Mouse (Mus musculus): ENCODE data around the gene Crtac1. TPM values are rescaled to one million over a fixed set of nuclear protein-coding genes. Genes with fewer than 3 reads are reported as not detected.

The Crtac1 gene
- total and polyA plus RNA-seq, 2 experiments from 2014 or later, result 31.3 to 53.1 TPM

- WGBS, result 58% methylated on average over 12 of the region's 12 CpGs
- ATAC-seq, result no peak
These were observed 128.3 kb downstream of the Crtac1 start for GRCm38 (mm10) chr19:42303210-42303813.

GRCm38 (mm10) chr19:42293216-42293615 lies 138.4 kb downstream of the Crtac1 start:
- Histone ChIP-seq H3K9me3 (ENCODE audit: low read length) (no peaks in the 10 kb centered on the region), H3K4me2 (ENCODE audit: low read depth, low read length) (no peak overlapping the region), H3K4me3 (ENCODE audit: low read length) (no peak overlapping the region), H3K9ac (replicated peaks; ENCODE audit: low read length) (no peak overlapping the region), H3K27ac (no peak overlapping the region), H3K27me3 (ENCODE audit: insufficient read depth, low read length) (no peaks in the 10 kb centered on the region), H3K36me3 (ENCODE audit: insufficient read depth, low read length) (no peaks in the 10 kb centered on the region), H3K4me1 (ENCODE audit: insufficient read depth, low read length) (no peaks in the 10 kb centered on the region)
- TF ChIP-seq CTCF (IDR thresholded peaks at IDR 0.05; ENCODE audit: low read depth), result no peak
- DNase-seq (ENCODE audit: low spot score), result no peak
- no peak for ATAC-seq
- WGBS, result 45% methylated on average over 6 of the region's 6 CpGs

More at GRCm38 (mm10) chr19:42303210-42303813, 128.3 kb downstream of the Crtac1 start:
- no peaks in the 10 kb centered on the region for H3K27me3 ChIP-seq (ENCODE audit: insufficient read depth, low read length)
- H3K4me1 ChIP-seq (ENCODE audit: insufficient read depth, low read length), result no peaks in the 10 kb centered on the region
- no peak for TF ChIP-seq CTCF (IDR thresholded peaks at IDR 0.05; ENCODE audit: low read depth)
- no peaks in the 10 kb centered on the region for H3K36me3 ChIP-seq (ENCODE audit: insufficient read depth, low read length)
- DNase-seq (ENCODE audit: low spot score), result no peak
- H3K9ac ChIP-seq (replicated peaks; ENCODE audit: low read length), result no peak overlapping the region
- H3K9me3 ChIP-seq (ENCODE audit: low read length), result no peaks in the 10 kb centered on the region
- H3K27ac ChIP-seq, result no peak overlapping the region
- no peak overlapping the region for H3K4me2 ChIP-seq (ENCODE audit: low read depth, low read length)
- H3K4me3 ChIP-seq (ENCODE audit: low read length), result no peak overlapping the region

DNA sequence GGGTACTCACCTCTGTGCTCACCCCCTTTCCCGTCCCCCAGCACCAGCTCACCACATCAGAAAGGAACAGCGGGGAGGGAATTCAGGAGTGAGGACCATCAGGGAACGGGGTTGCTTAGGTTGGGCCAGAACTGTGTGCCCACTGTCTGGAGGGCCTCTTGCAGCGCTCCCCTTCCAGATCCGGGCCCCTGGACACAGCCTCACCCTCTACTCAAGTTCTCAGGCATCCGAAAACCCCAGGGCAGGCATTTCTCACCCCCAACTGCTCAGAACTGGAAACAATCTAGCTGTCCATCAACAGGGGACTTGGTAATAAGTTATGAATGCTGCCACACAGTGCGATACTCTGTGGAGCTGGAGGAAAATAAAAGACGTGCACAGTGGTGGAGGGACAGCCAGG lies 139.5 kb downstream of the Crtac1 start:
- Histone ChIP-seq H3K4me2 (ENCODE audit: low read depth, low read length) (no peak overlapping the region), H3K27ac (no peak overlapping the region), H3K27me3 (ENCODE audit: insufficient read depth, low read length) (no peaks in the 10 kb centered on the region), H3K9me3 (ENCODE audit: low read length) (no peaks in the 10 kb centered on the region), H3K36me3 (ENCODE audit: insufficient read depth, low read length) (no peaks in the 10 kb centered on the region), H3K4me1 (ENCODE audit: insufficient read depth, low read length) (no peaks in the 10 kb centered on the region), H3K9ac (replicated peaks; ENCODE audit: low read length) (no peak overlapping the region), H3K4me3 (ENCODE audit: low read length) (no peak overlapping the region)
- DNase-seq (ENCODE audit: low spot score) (no peak), ATAC-seq (peak; percentile 55; the same call in 1 of the 2 replicates)
- WGBS, result 24% methylated on average over 8 of the region's 8 CpGs
- no peak for TF ChIP-seq CTCF (IDR thresholded peaks at IDR 0.05; ENCODE audit: low read depth)

DNA sequence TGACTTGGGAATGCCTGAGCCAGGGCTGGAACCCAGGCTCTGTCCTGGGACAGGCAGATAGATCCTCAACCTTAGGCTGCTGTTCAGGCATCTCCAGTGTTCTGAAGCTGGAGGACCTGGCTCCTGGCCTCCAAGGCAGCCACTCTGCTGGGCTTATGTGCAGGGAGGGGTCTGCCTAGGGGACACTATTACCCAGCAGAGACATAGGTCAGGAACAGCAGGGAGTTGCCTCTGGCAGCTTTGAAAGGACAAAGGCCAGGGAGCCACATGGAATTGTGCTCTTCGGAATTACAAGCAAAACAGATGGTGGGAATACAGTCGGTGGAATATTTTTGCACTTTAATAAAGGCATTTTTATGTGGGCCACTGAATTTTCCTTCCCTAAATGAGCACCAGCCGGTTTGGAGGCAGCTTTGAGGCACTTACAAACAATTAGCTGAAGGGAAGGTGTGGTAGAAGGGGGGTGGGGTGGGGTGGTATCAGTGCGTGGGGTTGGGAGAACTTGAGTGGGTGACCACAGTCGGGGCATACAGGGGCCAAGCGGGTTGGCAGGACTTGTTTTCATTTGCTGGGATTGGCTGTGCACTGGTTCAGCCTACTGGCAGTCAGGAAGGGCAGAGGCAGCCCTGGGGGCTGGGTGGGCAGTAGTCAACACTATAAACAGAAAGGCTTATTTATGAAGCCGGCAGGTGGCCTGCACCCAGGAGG lies 140.5 kb downstream of the Crtac1 start:
- 21% methylated on average over 7 of the region's 7 CpGs for WGBS
- Histone ChIP-seq H3K9ac (replicated peaks; ENCODE audit: low read length) (no peak overlapping the region), H3K9me3 (ENCODE audit: low read length) (no peaks in the 10 kb centered on the region), H3K4me2 (ENCODE audit: low read depth, low read length) (no peak overlapping the region), H3K36me3 (ENCODE audit: insufficient read depth, low read length) (no peaks in the 10 kb centered on the region), H3K4me3 (ENCODE audit: low read length) (no peak overlapping the region), H3K4me1 (ENCODE audit: insufficient read depth, low read length) (no peaks in the 10 kb centered on the region), H3K27me3 (ENCODE audit: insufficient read depth, low read length) (no peaks in the 10 kb centered on the region), H3K27ac (no peak overlapping the region)
- no peak for ATAC-seq
- DNase-seq (ENCODE audit: low spot score), result no peak
- no peak for TF ChIP-seq CTCF (IDR thresholded peaks at IDR 0.05; ENCODE audit: low read depth)

DNA sequence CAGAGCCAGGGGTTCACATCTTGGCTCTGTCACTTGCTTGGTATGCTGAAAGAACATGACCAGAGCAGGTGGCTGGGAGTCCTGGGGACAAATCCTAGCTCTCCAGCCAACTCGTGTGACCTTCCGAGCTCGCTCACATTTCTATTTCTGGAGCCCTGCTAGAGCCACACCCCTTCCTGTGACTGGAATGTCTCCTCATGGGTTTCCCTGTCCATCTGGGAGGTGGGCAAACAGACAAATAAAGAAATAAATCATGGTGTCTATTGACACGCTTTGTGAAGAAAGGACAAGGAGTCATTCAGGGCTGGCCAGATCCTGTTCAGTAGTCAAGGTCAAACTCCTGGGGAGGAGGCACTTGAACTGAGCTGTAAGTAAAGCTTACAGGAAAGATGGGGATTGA lies 143.2 kb downstream of the Crtac1 start:
- TF ChIP-seq CTCF (IDR thresholded peaks at IDR 0.05; ENCODE audit: low read depth), result no peak
- Histone ChIP-seq H3K36me3 (ENCODE audit: insufficient read depth, low read length) (no peaks in the 10 kb centered on the region), H3K27me3 (ENCODE audit: insufficient read depth, low read length) (no peaks in the 10 kb centered on the region), H3K9ac (replicated peaks; ENCODE audit: low read length) (no peak overlapping the region), H3K4me3 (ENCODE audit: low read length) (no peak overlapping the region), H3K4me1 (ENCODE audit: insufficient read depth, low read length) (no peaks in the 10 kb centered on the region), H3K4me2 (ENCODE audit: low read depth, low read length) (no peak overlapping the region), H3K9me3 (ENCODE audit: low read length) (no peaks in the 10 kb centered on the region), H3K27ac (no peak overlapping the region)
- no peak for DNase-seq (ENCODE audit: low spot score)
- ATAC-seq, result no peak
- 49% methylated on average over 4 of the region's 4 CpGs for WGBS

DNA sequence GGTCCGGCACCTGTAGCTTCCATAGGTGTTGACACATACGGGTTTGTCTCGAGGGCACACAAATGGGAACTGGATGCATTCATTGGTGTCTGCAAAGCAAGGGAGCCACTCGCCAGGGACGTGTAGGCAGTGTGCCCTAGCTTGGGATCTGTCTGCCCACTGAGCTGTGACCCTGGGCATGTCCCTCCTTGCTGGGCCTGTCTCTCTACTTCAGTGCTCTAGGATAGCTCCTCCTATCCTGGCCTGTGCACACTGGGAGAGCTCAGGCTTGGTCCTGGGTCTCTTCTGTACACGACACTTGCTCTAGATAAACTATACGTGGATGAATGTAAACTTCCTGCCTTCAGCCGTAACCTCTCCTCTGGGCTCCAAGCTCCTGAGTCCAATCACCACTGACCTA lies 147.4 kb downstream of the Crtac1 start:
- TF ChIP-seq CTCF (IDR thresholded peaks at IDR 0.05; ENCODE audit: low read depth), result no peak

DNA sequence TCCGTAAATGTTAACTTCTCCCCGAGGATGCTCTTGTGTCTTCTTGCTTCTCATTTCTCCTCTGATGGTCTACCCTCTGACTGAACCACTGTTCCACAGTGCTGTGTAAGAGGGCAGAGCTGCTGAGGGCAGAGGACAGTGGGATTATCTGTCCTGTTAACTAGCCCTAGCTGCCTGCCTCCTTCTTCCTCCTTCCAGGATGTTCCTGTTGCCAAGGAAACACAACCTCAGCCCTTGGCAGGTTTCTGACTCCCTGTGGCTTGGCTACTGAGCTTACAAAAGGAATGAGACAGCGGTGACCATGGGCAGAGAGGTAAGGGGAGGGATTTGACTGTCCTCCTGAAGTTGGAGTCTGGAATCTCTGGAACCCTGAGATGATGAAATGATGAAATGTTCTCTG lies 152.0 kb downstream of the Crtac1 start:
- H3K4me3 ChIP-seq (ENCODE audit: low read length), result no peak overlapping the region

More for the DNA sequence above, 147.4 kb downstream of the Crtac1 start:
- H3K4me2 ChIP-seq (ENCODE audit: low read depth, low read length), result no peak overlapping the region
- no peak overlapping the region for H3K4me3 ChIP-seq (ENCODE audit: low read length)
- DNase-seq (ENCODE audit: low spot score) (no peak), ATAC-seq (no peak)
- H3K4me1 ChIP-seq (ENCODE audit: insufficient read depth, low read length), result no peaks in the 10 kb centered on the region
- no peaks in the 10 kb centered on the region for H3K27me3 ChIP-seq (ENCODE audit: insufficient read depth, low read length)
- no peak overlapping the region for H3K9ac ChIP-seq (replicated peaks; ENCODE audit: low read length)
- no peaks in the 10 kb centered on the region for H3K36me3 ChIP-seq (ENCODE audit: insufficient read depth, low read length)
- 82% methylated on average over 8 of the region's 8 CpGs for WGBS
- no peaks in the 10 kb centered on the region for H3K9me3 ChIP-seq (ENCODE audit: low read length)
- H3K27ac ChIP-seq, result no peak overlapping the region

More for the DNA sequence above, 152.0 kb downstream of the Crtac1 start:
- Histone ChIP-seq H3K4me1 (ENCODE audit: insufficient read depth, low read length) (no peaks in the 10 kb centered on the region), H3K36me3 (ENCODE audit: insufficient read depth, low read length) (no peaks in the 10 kb centered on the region), H3K9me3 (ENCODE audit: low read length) (no peaks in the 10 kb centered on the region), H3K27ac (no peak overlapping the region), H3K9ac (replicated peaks; ENCODE audit: low read length) (no peak overlapping the region), H3K27me3 (ENCODE audit: insufficient read depth, low read length) (no peaks in the 10 kb centered on the region), H3K4me2 (ENCODE audit: low read depth, low read length) (no peak overlapping the region)
- no peak for TF ChIP-seq CTCF (IDR thresholded peaks at IDR 0.05; ENCODE audit: low read depth)
- no peak for ATAC-seq
- peak; percentile 52 for DNase-seq (ENCODE audit: low spot score)
- whole genome bisulfite sequencing, result 61% methylated on average over 3 of the region's 3 CpGs
